Mouse (Mus musculus) CH12.LX (cell line): Measurements from ENCODE around the gene Nags. TPM values are rescaled to one million over a fixed set of nuclear protein-coding genes. Genes with fewer than 3 reads are reported as not detected.

Experiments
- DNase-seq: peaks from one replicate; pipeline ENCODE4 v3.0.0-alpha.2; 2013; ENCODE audit errors: extremely low read depth
- H3K27ac ChIP-seq: 2 replicates; pipeline ENCODE4 v1.5.1; 2012; ENCODE audit warnings: low read depth, mild to moderate bottlenecking, control low read depth, moderate library complexity; ENCODE audit not compliant: insufficient read depth
- H3K27me3 ChIP-seq: replicated peaks from 2 replicates; pipeline ENCODE3; 2012; ENCODE audit warnings: inconsistent platforms
- H3K36me3 ChIP-seq, 2 experiments: replicated peaks in 1 of 2; 2 replicates each; pipeline versions ENCODE3 to v1.6.1; 2012; ENCODE audit warnings: inconsistent platforms in 1 of 2, low read length in 1 of 2, mild to moderate bottlenecking in 1 of 2, mixed read lengths in 1 of 2, moderate library complexity in 1 of 2; ENCODE audit not compliant: control insufficient read depth in 1 of 2, insufficient read depth in 1 of 2
- H3K4me1 ChIP-seq, 2 experiments: 2 replicates each; pipeline ENCODE4 v1.6.1; 2012; ENCODE audit warnings: inconsistent platforms in 1 of 2, moderate library complexity in 1 of 2; ENCODE audit not compliant: insufficient read depth in 2 of 2, control insufficient read depth in 1 of 2
- H3K4me2 ChIP-seq: 2 replicates; pipeline ENCODE4 v1.6.1; 2012; ENCODE audit warnings: low read depth, mild to moderate bottlenecking, control low read depth; ENCODE audit not compliant: poor library complexity, insufficient read depth, severe bottlenecking
- H3K4me3 ChIP-seq, 3 experiments: fragments of 150-350 bp in 1 of 3; sonication (generic) in 1 of 3; replicated peaks in 1 of 3; 2 replicates each; pipeline versions ENCODE3 to v1.5.1; 2011 to 2012; ENCODE audit warnings: low read depth in 2 of 3, low read length in 2 of 3, mild to moderate bottlenecking in 2 of 3, moderate library complexity in 2 of 3, control low read depth in 1 of 3, improper control_type of control experiment in 1 of 3, inconsistent platforms in 1 of 3, mixed read lengths in 1 of 3; ENCODE audit not compliant: poor library complexity in 1 of 3
- H3K79me2 ChIP-seq: replicated peaks from 2 replicates; pipeline ENCODE4 v1.6.1; 2012; ENCODE audit warnings: mild to moderate bottlenecking, moderate library complexity; ENCODE audit not compliant: control insufficient read depth, poor library complexity, insufficient read depth, severe bottlenecking; ENCODE audit errors: extremely low read depth
- H3K9ac ChIP-seq: 2 replicates; pipeline ENCODE4 v1.6.1; 2012; ENCODE audit warnings: low read depth, mild to moderate bottlenecking, control low read depth, moderate library complexity; ENCODE audit not compliant: insufficient read depth
- H3K9me3 ChIP-seq: replicated peaks from 2 replicates; pipeline ENCODE3; 2012; ENCODE audit warnings: low read length, inconsistent platforms, mixed read lengths
- EP300 ChIP-seq: IDR thresholded peaks from 2 replicates; pipeline ENCODE4 v1.6.1; 2011; ENCODE audit warnings: low read length, improper control_type of control experiment
- ETS1 ChIP-seq: conservative IDR thresholded peaks from 2 replicates; pipeline ENCODE4 v1.6.1; 2012; ENCODE audit warnings: low read depth, mild to moderate bottlenecking, inconsistent platforms, low read length, improper control_type of control experiment, moderate library complexity
- JUN ChIP-seq: IDR thresholded peaks from 2 replicates; pipeline ENCODE4 v1.6.1; 2011; ENCODE audit warnings: low read depth, mild to moderate bottlenecking, low read length, improper control_type of control experiment, moderate library complexity; ENCODE audit not compliant: insufficient read depth
- JUND ChIP-seq: conservative IDR thresholded peaks from 2 replicates; pipeline ENCODE4 v1.6.1; 2011; ENCODE audit warnings: low read depth, low read length, improper control_type of control experiment
- MAFK ChIP-seq: IDR thresholded peaks from 2 replicates; pipeline ENCODE4 v1.6.1; 2011; ENCODE audit warnings: low read length, improper control_type of control experiment; ENCODE audit not compliant: insufficient replicate concordance
- MEF2A ChIP-seq: IDR thresholded peaks from 2 replicates; pipeline ENCODE4 v1.6.1; 2014; ENCODE audit warnings: low read depth, mild to moderate bottlenecking, inconsistent platforms, low read length, improper control_type of control experiment, borderline replicate concordance
- MXI1 ChIP-seq: IDR thresholded peaks from 2 replicates; pipeline ENCODE4 v1.6.1; 2011; ENCODE audit warnings: mild to moderate bottlenecking, low read depth, low read length, improper control_type of control experiment
- PAX5 ChIP-seq: IDR thresholded peaks from 2 replicates; pipeline ENCODE4 v1.6.1; 2012; ENCODE audit warnings: low read length, inconsistent platforms, mixed read lengths
- TBP ChIP-seq: conservative IDR thresholded peaks from 2 replicates; pipeline ENCODE4 v1.6.1; 2011; ENCODE audit warnings: low read depth, low read length, improper control_type of control experiment
- dilution Hi-C: fragments of 300-500 bp; cut with MboI; formaldehyde crosslinking; loops from 2 replicates; pipeline ENCODE4 v1.14.3; 2020; ENCODE audit warnings: low sequenced_read_pairs; ENCODE audit not compliant: extremely low pct_unique_long_range_greater_than_20kb, extremely low pct_ligation_motif_present
- in situ Hi-C: fragments of 300-500 bp; cut with MboI; formaldehyde crosslinking; loops from 3 replicates; pipeline ENCODE4 v1.14.3; 2019; ENCODE audit warnings: low sequenced_read_pairs, low pct_ligation_motif_present, low pct_unique_long_range_greater_than_20kb, mixed read lengths
- polyA plus RNA-seq: library from polyadenylated mRNA; unstranded; fragments of >175 nt; gene quantifications from 2 replicates; pipeline ENCODE4 v1.2.1, GENCODE M21; 2012; ENCODE audit warnings: low read depth; ENCODE audit not compliant: insufficient read length
- total RNA-seq, 2 experiments: library from RNA; depleted of rRNA; stranded (reverse); fragments of 300-350 nt in 1 of 2; fragments of >200 nt in 1 of 2; gene quantifications; 2 replicates each; pipeline ENCODE4 v1.2.3; 2012 to 2014

Nags gene
- total and polyA plus RNA-seq, 3 experiments = not detected

DNA sequence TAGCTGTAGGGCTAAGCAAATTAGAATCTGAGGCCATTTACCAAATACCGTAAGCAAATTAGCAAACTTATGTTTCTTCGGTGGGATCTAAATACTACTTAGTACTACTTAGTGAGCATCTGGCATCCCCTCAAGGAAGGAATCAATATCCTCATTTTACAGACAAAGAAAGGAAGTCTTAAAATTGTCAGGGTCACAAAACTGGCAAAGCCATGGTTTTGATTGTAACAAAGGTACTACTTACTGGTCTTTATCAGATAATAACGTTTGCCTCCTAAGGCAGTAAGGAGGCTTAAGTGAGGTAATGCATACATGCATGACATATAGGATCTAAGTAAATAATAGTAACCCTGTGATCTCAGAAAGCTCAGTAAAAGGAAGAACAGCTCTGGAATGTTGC, 40.4 kb downstream of the Nags start:
- peaks cover 43% of the 10 kb centered on the region for H3K79me2 ChIP-seq
- no peak overlapping the region; the same call in 1 of the 2 replicates for H3K9ac ChIP-seq
- in situ Hi-C loops = no loop called here
- DNase-seq = no peak
- H3K4me2 ChIP-seq = peak overlapping the region; percentile 37; the same call in 1 of the 2 replicates
- peak overlapping the region in 2 of 3 experiments; percentile 41 to 60 for H3K4me3 ChIP-seq
- H3K36me3 ChIP-seq = peaks cover 17 to 26% of the 10 kb centered on the region in 2 experiments
- no peaks in the 10 kb centered on the region for H3K27me3 ChIP-seq
- TF ChIP-seq MAFK (no peak), JUN (no peak), TBP (no peak), ETS1 (no peak), EP300 (peak; percentile 3; the same call in 1 of the 2 replicates), JUND (0 out of 2 replicates have a peak, but pooled peaks have one; percentile 13), MEF2A (no peak)
- TF ChIP-seq, all 38 proteins: peak for 2
- Histone ChIP-seq H3K27ac (no peak overlapping the region), H3K4me1 (peaks cover 6 to 54% of the 10 kb centered on the region in 2 experiments), H3K9me3 (no peaks in the 10 kb centered on the region)
- dilution Hi-C loops = no loop called here

DNA sequence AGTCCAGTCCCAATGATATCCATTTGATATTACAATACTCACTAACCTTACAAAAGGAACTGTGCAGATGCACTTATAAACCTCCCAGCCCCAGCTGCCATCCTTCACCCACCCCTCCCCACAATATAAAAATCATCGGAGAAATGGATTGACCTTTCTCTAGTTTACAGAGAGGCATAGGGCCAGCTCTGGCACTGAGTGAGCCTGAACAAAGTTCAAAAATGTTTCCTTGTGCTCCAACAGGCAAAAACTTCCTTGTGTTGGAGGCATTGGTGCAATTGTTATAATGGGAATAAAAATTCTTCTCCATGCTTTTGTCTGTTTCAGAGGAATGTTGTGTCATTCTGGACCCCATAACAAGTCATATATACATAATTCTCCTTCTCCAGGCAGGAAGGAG, 40.9 kb downstream of the Nags start:
- Histone ChIP-seq H3K4me2 (no peak overlapping the region), H3K9me3 (no peaks in the 10 kb centered on the region), H3K36me3 (peaks cover 12 to 22% of the 10 kb centered on the region in 2 experiments), H3K9ac (no peak overlapping the region), H3K4me3 (no peak overlapping the region), H3K27me3 (no peaks in the 10 kb centered on the region), H3K4me1 (peaks cover 10 to 54% of the 10 kb centered on the region in 2 experiments), H3K79me2 (peaks cover 39% of the 10 kb centered on the region), H3K27ac (no peak overlapping the region)
- DNase-seq = no peak
- TF ChIP-seq PAX5 = no peak
- peak; percentile 16; the same call in 1 of the 2 replicates for TF ChIP-seq MXI1
- dilution Hi-C loops = no loop called here
- in situ Hi-C loops = no loop called here

DNA sequence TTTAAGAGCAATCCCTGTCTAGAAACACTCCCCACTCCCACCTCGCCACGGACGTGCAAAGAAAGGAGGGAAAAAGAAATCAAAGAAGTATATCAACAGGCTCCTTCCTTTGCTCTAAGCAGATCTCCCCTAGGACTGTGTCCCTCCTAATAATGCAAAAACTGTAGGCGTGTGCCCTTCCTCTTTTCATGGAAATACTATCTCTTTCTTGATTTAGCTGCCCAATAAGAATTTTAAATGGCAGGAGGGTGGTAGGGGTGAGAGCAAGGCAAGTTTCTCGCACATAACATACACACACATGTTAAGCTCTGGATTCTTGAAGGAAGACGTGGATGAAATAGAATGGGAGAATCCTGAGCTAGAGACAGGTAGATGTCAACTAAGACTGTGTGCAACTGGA, 43.7 kb downstream of the Nags start:
- peak overlapping the region; percentile 56 to 73 (median 60) for H3K4me3 ChIP-seq

More for the DNA sequence above, 43.7 kb downstream of the Nags start:
- dilution Hi-C loops = no loop called here
- peaks cover 19 to 27% of the 10 kb centered on the region in 2 experiments for H3K36me3 ChIP-seq
- H3K27ac ChIP-seq = peak overlapping the region; percentile 30; the same call in 1 of the 2 replicates
- DNase-seq = no peak
- no peaks in the 10 kb centered on the region for H3K9me3 ChIP-seq
- H3K4me1 ChIP-seq = peaks cover 4 to 38% of the 10 kb centered on the region in 2 experiments
- no peaks in the 10 kb centered on the region for H3K27me3 ChIP-seq
- peak overlapping the region; percentile 84 for H3K9ac ChIP-seq
- in situ Hi-C loops = no loop called here
- peak; percentile 8; the same call in 1 of the 2 replicates for TF ChIP-seq TBP
- TF ChIP-seq MAFK = no peak
- TF ChIP-seq JUND = no peak
- peak overlapping the region; percentile 95 for H3K4me2 ChIP-seq
- H3K79me2 ChIP-seq = peaks cover 14% of the 10 kb centered on the region
